1 mouse cellular context compared by ENCODE assay signal in genomic region chr7:30490251-30490956, GRCm38 (mm10).
TF ChIP-seq lines count a peak whose summit lies in the region.

No protein-coding gene starts in this region.

TF ChIP-seq in C2C12, 6 proteins besides CTCF, POLR2A, EP300 and RAD21 (continued from another document):
- TF ChIP-seq MYOD1 (IDR thresholded peaks at IDR 0.05; ENCODE audit: control insufficient read depth, insufficient read length, low read depth), result no peak
- no peak for TF ChIP-seq FOSL1 (IDR thresholded peaks at IDR 0.05; ENCODE audit: insufficient read depth, low read length, poor library complexity, severe bottlenecking)
- TF ChIP-seq CEBPB (IDR thresholded peaks at IDR 0.05; ENCODE audit: low read depth), result no peak
TF ChIP-seq in C2C12: peak in this region for 0.
